Mouse (Mus musculus) monocyte, adult 2 months (primary cell): ENCODE results near the gene Olfr391-ps.

Experiments used
- DNase-seq, 2 experiments: peaks; one replicate each; pipeline ENCODE4 v3.0.0; 2022; ENCODE audit warnings: low spot score in 2 of 2, low read depth in 1 of 2

The Olfr391-ps gene

GRCm38 (mm10) chr11:73802952-73803351 is at the start of gene Olfr391-ps:
Gene Olfr391-ps, minus strand, starts transcription at chr11:73803052.
- no peak for DNase-seq

- DNase-seq, result no peak
Measured at GRCm38 (mm10) chr11:73851354-73851753, 48.5 kb upstream of the Olfr391-ps start, which contains the start of gene Olfr393. Gene Olfr393, minus strand, starts transcription at chr11:73851454.

DNA sequence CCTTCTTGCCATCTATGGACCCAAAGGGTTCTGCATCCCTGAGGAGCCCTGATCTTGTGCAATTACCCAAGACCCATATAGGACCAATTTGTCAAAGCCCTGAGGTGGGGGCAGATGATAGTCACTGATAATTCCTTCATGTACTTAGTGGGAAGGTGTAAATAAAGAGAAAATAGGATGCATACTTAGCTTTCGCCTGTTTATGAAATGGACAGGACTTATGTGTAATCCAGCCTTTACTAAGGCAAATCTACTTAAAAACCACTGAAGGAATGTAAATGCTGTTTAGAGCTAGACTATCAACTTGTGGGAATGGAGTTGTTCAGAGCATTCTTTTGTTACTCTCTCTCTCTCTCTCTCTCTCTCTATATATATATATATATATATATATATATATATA is 14.1 kb upstream of the Olfr391-ps start, which contains the start of gene Olfr392:
Gene Olfr392, minus strand, starts transcription at position 101 of the 400 bp plus-strand sequence.
- DNase-seq, result no peak

DNA sequence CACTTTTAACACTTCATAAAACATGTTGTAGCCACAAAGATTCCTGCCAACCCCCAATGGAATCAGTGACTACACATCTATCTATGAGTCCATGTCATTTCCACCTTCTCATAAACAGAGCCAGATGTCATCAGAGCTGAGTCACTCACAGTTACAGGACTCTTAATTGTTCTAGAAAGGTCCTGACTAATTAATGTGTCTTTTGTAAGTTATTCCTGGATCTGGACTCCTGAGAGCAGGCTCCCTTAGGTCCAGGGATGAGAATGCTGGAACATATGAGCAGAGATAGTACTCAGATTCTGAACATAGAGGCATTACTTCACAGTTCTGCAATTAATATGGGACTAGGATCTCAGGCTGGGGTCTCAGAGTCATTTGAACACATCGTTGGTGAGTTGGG is 20.2 kb downstream of the Olfr391-ps start, which contains the start of gene Olfr390:
Gene Olfr390, plus strand, starts transcription at position 301 of the 400 bp plus-strand sequence.
- DNase-seq, result no peak

- no peak for DNase-seq
Measured at GRCm38 (mm10) chr11:73780613-73781012, 22.2 kb downstream of the Olfr391-ps start, which contains the start of gene Olfr389. Gene Olfr389, minus strand, starts transcription at chr11:73780713.

- no peak for DNase-seq
Measured at GRCm38 (mm10) chr11:73759115-73759514, 43.7 kb downstream of the Olfr391-ps start.
